Mouse (Mus musculus) cerebellum, postnatal 4 days (tissue): ENCODE measurements around the gene Timp2.
A peak's percentile ranks its signal among the peaks of the same experiment; 100 is the strongest.
"Not testable (repeated sequence)": the region's sequence is repeated elsewhere in the genome, so short reads cannot be mapped to it uniquely, and the experiment has no call there.

Source experiments
- DNase-seq, 2 experiments: peaks; one replicate each; pipeline ENCODE4 v3.0.0; 2022; ENCODE audit warnings: low spot score in 2 of 2, mixed read lengths in 1 of 2

Timp2 gene

DNA sequence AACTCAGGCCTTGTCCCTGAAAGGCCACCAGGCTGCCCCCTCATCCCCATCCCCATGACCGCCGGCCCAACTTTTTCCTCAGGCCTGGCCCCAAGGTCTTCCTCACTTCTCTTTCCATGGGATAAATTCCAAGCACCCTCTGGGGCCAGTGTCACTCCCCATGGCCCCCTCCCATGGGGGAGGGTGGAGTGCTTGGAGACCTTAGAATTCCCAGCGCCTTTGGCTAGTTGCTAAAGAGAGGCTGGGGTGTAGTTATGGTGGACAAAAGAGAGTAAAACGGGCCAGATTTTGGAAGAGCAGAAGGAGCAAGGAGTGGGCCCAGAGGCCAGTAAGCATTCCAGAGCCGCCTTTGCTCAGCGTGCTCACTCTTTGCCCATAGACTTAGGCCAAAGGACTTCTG lies at the start of gene Timp2:
TSS of gene Timp2 (minus strand) at position 101 of the 400 bp plus-strand sequence.
- DNase-seq = no peak

DNA sequence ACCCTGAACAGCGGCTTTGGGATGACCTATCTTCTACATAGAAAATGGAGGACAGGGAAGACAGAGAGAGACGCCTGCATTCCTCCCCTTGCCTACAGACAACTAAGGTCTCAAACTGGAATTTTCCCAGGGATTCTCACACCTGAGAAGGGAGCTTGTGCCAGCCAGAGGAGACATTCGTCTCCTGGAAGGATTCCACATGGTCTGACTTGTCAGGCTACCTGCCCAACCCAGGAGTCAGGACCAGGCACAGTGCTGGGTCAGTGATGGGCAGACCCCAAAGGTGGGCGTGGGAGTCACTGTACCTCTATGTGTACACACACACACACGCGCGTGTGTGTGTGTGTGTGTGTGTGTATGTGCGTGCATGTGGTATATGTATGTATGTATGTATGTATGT lies 49.8 kb upstream of the Timp2 start:
- DNase-seq = peak in 1 of 2 experiments; percentile 7

DNA sequence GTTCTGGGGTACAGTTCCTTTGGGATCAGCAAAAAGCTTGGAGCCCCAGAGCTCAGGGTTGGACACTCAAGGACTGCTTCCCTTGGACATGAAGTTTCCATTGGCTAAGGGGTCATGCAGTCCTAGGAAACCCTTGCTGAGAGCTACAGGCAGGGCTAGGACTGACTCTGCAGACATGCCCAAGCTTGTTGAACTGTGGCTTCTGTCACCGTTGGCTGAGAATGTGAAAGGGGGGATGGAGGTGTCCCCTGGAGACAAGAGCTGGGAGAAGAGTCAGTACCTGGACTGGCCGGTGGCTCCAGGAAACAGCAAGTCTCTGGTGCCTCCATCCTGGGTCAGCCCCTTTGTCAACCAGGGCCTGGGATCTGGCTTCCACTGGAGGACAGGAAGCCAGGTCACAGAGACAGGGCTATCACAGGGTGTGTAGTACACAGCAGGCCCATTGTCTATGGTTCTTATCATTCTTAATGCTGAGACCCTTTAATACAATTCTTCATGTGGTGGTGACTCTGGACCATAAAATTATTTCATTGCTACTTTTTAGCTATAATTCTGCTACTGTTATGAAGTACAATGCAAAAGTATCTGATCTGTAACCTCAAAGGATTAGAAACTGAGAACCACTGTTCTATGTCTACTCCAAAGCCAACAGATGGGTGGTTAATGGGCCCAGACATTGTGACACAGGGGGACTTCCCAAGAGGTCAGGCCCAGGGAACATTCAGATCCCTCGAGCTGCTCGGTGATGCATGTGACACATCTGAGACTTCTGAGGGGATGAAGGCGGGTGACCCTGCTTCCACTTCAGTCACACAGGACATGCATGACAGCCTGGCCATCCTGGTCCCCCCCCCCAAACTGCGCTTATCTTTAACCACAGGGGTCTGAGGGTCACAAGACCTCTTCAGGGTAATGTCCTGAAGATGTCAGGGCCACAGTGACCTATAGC lies 48.7 kb upstream of the Timp2 start:
- DNase-seq = peak in 1 of 2 experiments; percentile 15

DNA sequence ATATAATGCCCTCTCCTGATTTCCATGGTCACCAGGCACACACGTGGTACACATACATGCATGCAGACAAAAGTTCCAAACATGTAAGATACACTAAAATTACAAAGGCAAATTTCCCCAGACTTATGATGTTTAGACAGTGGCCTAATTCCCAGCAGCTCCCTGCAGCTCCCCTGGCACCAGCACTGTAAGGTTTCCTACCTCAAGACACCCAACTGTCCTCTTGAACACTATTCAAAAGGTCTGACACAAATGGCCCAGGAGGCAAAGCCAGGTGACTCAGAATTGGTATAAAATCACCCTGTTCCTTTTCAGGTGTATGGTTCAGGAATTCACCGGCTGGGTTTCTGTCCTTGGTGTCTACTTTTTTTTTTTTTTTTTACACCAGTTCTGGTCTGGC lies 47.6 kb upstream of the Timp2 start:
- DNase-seq = no peak

DNA sequence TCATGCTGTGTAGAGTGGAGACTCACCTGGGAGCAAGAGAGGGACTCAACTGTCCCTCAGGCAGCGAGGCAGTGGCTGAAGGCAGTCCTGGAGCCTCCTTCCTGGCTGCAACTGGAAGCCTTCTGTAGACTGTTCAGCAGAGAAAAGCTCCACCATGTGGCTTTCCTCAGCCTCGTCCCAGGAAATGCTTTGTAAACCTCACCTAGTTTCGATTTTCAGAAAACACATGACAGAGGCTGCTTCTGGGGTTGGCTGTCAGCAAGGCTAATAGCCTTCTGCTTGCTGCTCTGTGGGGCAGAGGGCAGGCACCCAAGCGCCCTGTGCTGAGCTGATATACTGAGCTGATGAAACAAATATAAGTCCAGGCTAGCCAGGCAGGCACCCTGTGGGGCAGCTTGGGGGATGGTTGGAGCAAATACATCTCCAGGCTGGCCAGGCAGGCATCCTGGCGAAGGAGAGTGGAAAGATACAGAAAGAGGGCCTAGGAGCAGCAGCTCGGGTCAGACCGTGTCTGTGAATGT lies 46.3 kb upstream of the Timp2 start, which contains the start of gene Lgals3bp:
TSS of gene Lgals3bp (minus strand) at position 333 of the 521 bp plus-strand sequence.
- DNase-seq = peak in 1 of 2 experiments; percentile 23

DNA sequence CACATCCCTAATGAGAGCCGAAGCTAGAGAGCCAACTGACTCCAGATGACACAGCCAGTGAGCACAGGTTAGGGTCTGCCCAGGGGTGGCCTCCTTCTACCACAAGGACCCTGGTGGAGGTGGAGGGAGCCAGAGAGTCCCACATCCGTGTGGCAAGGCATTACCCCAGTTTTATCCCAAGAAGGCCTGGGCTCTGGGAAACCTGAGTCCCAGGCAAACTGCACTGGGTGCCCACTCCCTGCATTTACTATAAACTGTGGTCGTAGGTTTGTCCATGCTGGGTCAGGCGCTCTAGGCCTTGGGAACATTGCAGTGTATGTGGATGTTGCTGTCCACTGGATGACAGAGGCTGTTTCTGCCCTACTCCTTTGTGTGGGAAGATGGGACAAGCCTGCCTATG lies 45.7 kb upstream of the Timp2 start:
- DNase-seq = peak in 1 of 2 experiments; percentile 17

DNA sequence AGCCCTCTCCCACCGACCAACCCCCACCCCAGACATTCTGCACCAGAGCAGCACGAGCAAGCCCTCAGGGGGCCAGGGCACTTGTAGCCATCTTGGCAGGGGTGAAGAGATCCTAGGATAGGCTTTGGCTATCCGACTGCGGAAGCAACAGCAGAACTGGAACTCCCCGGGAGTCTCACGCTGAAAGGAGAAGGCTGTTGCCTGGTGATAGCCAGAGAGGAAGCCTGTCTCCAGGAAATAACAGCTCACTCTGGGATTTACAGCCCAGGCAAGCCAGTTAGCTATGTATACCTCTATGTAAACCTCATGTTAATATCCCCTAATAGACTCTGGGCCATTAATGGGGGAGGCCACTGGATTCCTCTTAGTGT lies 45.0 kb upstream of the Timp2 start:
- DNase-seq = peak in 1 of 2 experiments; percentile 17

DNA sequence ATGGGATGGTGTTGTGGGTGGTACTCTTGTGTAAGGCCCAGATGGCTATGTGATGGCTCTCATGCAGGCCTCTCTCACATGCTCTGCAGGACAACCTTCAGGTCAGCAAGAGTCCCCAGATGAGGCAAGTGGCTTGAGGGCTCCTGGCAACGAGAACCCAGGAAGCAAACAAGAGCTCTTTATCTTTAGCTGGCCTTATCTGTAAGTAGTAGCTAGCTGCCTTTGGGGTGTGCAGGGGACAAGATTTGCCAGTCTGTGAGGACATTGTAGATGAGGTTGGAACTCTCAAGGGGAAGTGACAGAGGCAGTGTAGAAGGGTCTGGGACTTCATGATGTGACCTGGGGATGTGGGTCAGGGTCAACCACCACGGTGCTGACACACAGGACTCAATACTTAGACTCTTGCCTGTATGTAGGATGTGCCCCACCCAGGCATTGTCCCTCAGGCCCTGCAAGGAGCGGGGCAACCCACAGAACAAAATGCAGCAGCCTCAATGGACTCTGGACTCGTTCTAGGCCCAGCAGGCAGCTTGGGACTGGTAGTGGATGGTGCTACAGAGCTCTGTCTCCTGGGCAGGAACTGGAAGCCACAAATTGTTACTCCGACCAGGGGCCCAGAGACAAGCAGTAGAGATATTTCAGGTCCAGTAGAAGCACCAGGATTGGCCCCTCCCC lies 44.5 kb upstream of the Timp2 start:
- DNase-seq = peak in 1 of 2 experiments; percentile 12

DNA sequence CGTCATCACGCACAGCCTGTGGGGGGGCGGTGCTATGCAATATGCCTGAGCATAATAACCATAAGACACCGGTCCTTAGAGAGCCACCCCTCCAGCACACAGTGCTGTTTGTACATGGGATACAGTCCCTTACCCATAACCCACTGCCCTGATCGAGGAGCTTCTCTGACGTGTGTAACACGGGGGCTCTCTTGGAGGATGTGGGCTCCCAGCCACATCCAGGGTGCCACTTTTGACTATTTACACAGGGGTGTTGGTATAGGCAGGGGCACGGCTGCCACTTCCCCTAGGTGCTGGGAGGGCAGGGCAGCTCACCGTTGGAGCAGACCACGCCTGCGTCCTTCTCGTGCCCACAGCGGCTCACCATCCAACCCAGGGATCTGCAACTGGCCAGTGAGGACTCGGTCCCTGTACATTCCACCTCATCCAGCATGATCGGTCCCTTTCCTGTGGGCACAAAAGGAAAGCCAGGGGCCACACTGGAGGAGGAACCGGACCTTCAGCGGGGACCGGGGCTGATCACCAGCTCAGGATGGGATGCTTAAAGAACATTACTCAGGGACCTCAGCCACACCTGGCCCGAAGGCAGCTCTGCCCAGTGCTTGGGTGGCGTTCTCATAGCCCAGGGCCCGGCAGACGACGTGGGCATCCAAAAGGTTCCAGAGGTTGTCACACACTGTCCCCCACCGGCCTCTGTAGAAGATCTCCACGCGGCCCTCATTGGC lies 42.4 kb upstream of the Timp2 start:
- DNase-seq = peak in 1 of 2 experiments; percentile 18

DNA sequence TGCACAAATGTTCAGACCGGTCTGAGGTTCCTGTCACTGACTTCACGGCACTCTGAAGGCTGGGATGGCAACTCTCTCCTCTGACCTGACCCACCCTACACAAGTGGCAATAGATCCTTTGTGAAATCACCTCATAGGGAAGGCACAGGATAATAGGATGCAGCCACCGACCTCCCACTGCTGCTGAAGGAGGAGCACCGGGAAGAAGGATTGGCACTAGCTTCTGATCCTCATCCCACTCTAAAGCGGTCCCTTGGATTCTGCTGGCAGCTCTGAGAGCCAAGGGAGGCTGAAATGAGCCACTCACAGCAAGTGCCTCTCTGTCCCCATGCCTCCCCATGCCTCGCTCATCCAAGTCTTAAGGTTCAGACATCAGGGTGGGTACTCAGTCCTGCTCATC lies 39.0 kb upstream of the Timp2 start:
- peak in 1 of 2 experiments; percentile 15 for DNase-seq

DNA sequence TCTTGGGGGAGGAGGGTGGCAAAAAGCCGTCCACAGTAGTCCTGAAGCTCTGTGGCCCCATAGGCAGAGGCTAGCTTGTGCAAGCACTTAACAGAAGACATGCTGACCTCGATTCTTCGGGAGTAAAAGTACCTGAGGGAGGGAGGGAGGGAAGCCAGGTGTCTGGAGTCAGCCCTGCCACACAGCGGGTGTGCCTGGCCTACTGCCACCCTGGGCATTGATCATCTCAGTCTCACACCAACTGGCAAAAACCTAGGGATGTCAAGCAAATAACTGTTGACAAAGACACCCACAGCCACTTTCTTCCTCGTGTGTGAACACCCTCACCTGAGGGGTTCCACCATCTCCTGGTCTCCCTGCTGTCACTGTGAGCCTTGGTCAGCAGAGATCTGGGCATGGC lies 38.5 kb upstream of the Timp2 start:
- DNase-seq = peak in 1 of 2 experiments; percentile 8

DNA sequence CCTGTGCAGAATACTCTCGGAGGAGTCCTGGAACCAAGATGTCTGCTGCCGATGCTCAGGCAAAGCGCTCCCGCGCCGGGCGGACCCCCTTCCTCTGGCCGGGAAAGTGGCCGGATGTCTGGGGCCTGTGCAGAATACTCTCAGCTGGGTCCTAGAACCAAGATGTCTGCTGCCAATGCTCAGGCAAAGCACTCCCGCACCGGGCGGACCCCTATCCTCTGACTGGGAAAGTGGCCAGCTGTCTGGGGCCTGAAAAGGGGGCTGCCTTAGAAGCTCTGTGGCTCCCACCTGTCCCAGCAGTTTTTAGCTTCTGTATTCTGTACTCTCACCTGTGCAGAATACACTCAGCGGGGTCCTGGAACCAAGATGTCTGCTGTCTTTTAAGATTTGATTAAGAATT lies 32.3 kb upstream of the Timp2 start:
- peak in 1 of 2 experiments; percentile 18 for DNase-seq

DNA sequence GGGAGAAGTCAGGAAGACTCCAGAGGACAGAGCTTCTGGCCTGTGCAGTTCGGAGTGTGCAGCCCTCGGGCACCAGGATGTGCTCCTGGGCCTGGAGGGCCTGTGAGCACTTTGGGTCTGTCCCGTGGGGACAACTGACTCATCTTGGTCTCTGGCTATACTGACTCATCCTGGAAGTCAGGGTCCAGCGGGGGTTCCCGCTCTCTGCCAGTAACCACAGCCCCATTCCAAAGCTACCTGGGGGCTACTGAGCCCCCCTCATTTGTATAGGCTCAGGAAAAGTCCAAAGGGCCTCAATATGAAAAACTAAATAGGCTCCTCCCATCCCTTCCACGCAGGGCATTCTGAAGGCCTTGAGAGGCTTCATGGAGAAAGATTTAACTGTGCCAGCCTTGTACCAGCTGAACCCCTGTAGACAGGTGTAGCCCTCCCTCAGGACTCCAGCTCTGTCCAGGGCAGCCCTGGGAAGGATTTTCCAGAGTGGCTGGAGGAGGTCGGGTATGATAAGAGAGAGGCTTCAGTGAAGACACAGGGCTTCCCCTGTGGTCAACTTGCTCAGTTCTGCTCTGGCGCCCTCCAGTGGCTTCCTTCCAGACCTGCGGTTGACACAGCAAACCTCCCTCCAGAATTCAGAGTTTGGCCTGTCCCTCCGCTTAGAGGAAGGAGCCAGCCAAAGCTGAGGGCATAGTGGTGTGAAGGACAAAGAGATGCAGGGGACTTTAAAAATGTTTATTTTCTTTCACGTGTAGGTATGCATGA lies 23.9 kb upstream of the Timp2 start:
- peak; percentile 77 to 90 for DNase-seq

DNA sequence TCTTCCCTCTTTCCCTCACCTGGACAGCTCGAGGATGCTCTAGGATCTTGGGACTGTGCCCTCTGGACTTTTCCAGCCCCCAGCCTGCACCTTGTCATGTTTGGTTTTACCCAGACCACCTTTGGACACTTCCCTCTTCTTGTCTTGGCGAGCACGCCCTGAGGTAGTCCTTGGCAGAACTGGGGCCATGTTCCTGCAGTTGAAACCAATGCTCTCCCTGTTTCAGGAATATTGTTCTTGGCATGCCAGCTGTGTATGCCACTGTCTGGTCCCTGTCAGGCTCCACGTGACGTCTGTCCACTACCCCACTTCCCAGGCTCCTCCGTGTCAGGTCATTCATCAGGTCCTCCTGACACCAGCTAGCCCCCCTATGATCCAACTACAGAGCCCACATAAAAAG lies 23.1 kb upstream of the Timp2 start:
- DNase-seq = no peak

DNA sequence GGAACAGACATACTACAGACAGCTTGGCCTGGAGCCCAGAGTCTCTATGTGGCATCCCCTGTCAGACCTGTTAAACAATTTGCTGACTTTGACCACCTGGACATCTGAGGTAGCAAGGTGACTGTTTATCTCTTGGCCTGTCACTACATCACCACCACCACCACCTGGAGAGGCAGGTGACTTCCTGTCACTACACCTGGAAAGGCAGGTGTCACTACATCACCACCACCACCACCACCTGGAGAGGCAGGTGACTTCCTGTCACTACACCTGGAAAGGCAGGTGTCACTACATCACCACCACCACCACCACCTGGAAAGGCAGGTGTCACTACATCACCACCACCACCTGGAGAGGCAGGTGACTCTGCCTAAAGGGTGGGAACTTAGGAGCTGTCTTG lies 20.8 kb upstream of the Timp2 start:
- DNase-seq = not testable (repeated sequence)

DNA sequence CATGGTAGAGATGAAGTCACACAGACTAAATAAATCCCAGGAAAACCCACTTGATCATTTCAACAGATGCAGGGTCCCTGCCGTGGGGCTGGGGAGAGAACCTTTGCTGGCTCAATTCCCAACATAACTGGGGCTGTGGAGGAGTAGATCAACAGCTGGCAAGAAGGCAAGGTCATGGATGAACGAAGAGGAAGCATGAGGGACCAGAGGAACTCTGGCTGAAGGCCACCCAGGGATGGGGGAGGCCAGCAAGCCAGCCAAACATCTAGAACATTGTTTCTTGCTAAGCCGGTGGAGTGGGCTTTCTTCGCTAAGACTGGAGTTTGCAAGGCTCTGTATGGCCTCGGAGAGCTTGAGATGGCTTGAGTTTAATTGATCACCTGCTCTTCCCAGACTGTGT lies 20.3 kb upstream of the Timp2 start:
- DNase-seq = peak in 1 of 2 experiments; percentile 18

DNA sequence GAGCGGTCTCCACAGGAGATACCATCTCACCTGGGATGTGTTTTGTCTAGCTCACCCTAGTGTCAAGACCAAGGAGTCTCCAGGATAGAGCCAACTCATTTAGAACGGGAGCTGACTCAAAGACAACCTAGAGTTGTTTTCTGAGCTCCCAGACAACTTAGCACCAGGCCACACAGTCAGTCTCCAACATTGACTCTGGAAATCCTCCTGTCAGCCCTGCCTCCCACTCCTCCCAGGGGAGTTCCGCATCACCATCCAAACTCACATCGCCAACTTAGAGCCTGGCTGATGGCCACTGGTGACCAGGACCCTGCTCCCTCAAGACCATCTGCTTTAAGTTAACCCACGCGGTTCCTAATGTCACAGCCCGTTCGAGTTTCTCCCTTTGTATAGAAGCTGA lies 19.9 kb upstream of the Timp2 start:
- no peak for DNase-seq

DNA sequence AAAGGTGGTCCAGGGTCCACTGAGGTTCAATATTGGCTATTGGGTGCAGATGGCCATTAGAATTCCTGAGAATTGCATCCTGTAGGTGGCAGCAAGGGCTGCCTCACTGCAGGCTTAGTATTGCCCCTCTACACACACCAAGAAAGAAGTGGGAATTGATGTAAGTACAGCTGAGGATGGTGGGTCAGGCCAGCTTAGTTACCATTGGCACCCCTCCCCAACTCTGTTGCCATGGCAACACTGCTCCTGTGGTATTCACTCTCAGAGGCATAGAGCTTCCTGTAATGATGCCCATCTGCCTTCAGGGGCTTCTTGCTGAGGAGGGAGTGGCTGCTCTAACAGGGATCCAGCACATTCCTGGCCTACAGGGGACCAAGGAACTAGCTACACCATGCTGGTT lies 19.5 kb upstream of the Timp2 start:
- peak in 1 of 2 experiments; percentile 17 for DNase-seq

DNA sequence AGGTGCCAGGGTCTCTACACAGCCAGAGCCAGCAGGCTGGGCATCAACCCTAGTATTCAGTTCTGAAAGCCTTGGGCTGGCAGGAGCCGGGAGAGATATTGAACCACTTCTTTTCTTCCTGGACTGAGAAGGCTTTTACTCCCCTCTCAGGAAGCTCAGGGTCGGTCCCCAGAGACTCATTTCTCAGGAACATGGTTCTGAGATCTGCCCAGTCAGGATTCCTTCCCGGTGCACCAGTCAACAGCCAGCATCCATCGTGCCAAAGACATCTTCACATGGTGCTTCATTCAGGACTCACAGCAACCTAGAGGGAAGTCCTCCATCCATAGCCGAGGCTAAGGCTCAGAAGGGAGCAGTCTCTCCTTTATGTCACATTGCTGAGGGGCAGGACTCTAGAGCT lies 19.0 kb upstream of the Timp2 start:
- peak in 1 of 2 experiments; percentile 16 for DNase-seq

DNA sequence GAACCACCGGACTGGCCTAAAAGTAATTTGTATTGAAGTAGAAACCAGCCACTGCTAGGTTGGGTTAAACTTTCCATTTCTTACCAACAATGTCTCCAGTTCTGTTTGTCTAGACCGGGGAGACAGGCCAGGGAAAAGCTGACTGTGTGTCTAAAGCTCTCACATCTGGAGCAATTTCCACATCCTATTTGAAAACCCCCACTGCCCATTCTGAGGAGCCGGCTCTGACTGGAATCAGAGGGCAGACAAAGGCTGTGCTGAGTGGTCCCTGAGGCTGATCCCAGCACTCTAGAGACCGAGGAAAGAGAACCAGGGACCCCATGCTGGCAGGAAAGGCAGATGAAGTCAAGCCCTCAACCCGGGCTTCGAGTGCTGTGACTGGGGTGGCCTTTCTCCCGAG lies 17.1 kb upstream of the Timp2 start:
- no peak for DNase-seq

DNA sequence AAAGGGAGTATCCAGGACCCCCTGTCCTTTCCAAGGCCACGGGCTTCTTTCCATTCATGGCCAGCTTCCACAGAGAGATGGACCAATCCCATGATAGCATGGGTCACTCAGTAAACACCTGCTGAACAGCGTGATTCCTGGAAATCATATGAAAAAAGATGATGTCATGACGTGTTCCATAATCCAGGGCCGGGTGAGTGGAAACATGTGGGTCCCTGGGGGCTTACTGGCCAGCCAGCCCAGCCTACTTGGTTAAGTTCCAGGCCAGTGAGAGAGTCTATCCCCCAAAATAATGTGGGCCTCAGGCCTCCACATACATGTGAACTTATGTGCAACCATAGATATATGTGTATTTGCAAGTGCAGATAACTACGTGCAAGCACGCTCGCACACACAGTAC lies 16.3 kb upstream of the Timp2 start:
- DNase-seq = no peak
